Mouse (Mus musculus): Measurements from ENCODE around the gene Jdp2.

Jdp2 gene

GRCm38 (mm10) chr12:85598611-85599477 is at the start of gene Jdp2:
Gene Jdp2 (plus strand): TSS chr12:85599027.
- DNase-seq (ENCODE audit: low read depth, low spot score) = peak; percentile 50

GRCm38 (mm10) chr12:85549661-85550060 is 49.2 kb upstream of the Jdp2 start:
- no peak for DNase-seq (ENCODE audit: low read depth, low spot score)

- no peak for DNase-seq (ENCODE audit: low read depth, low spot score)
Measured at GRCm38 (mm10) chr12:85550435-85550834, 48.4 kb upstream of the Jdp2 start.

GRCm38 (mm10) chr12:85559299-85559698 is 39.5 kb upstream of the Jdp2 start:
- no peak for DNase-seq (ENCODE audit: low read depth, low spot score)

- no peak for DNase-seq (ENCODE audit: low read depth, low spot score)
Measured at GRCm38 (mm10) chr12:85565441-85565840, 33.4 kb upstream of the Jdp2 start.

- no peak for DNase-seq (ENCODE audit: low read depth, low spot score)
Measured at GRCm38 (mm10) chr12:85568298-85568697, 30.5 kb upstream of the Jdp2 start.

- DNase-seq (ENCODE audit: low read depth, low spot score) = no peak
Measured at GRCm38 (mm10) chr12:85569393-85570157, 29.3 kb upstream of the Jdp2 start.

GRCm38 (mm10) chr12:85570158-85570540 is 28.7 kb upstream of the Jdp2 start:
- DNase-seq (ENCODE audit: low read depth, low spot score) = no peak

- DNase-seq (ENCODE audit: low read depth, low spot score) = no peak
Measured at GRCm38 (mm10) chr12:85571312-85571711, 27.5 kb upstream of the Jdp2 start.

- DNase-seq (ENCODE audit: low read depth, low spot score) = peak; percentile 70
Measured at GRCm38 (mm10) chr12:85572047-85572475, 26.8 kb upstream of the Jdp2 start.

- no peak for DNase-seq (ENCODE audit: low read depth, low spot score)
Measured at GRCm38 (mm10) chr12:85574806-85575495, 23.9 kb upstream of the Jdp2 start.

GRCm38 (mm10) chr12:85575496-85575840 is 23.4 kb upstream of the Jdp2 start:
- DNase-seq (ENCODE audit: low read depth, low spot score) = no peak

- DNase-seq (ENCODE audit: low read depth, low spot score) = no peak
Measured at GRCm38 (mm10) chr12:85581261-85582066, 17.4 kb upstream of the Jdp2 start.

- no peak for DNase-seq (ENCODE audit: low read depth, low spot score)
Measured at GRCm38 (mm10) chr12:85582067-85582316, 16.8 kb upstream of the Jdp2 start.

- no peak for DNase-seq (ENCODE audit: low read depth, low spot score)
Measured at GRCm38 (mm10) chr12:85585761-85586258, 13.0 kb upstream of the Jdp2 start.

- DNase-seq (ENCODE audit: low read depth, low spot score) = no peak
Measured at GRCm38 (mm10) chr12:85589870-85590382, 8.9 kb upstream of the Jdp2 start.

GRCm38 (mm10) chr12:85592943-85593342 is 5.9 kb upstream of the Jdp2 start:
- no peak for DNase-seq (ENCODE audit: low read depth, low spot score)

- no peak for DNase-seq (ENCODE audit: low read depth, low spot score)
Measured at GRCm38 (mm10) chr12:85594390-85594789, 4.4 kb upstream of the Jdp2 start.

GRCm38 (mm10) chr12:85598053-85598452 is 774 bp upstream of the Jdp2 start:
- no peak for DNase-seq (ENCODE audit: low read depth, low spot score)

GRCm38 (mm10) chr12:85599478-85600152 is 788 bp downstream of the Jdp2 start:
- DNase-seq (ENCODE audit: low read depth, low spot score) = no peak

GRCm38 (mm10) chr12:85600637-85601036 is 1.8 kb downstream of the Jdp2 start:
- no peak for DNase-seq (ENCODE audit: low read depth, low spot score)
